Mouse (Mus musculus) kidney, adult 10 weeks (tissue): ENCODE measurements around the gene Plekha8. TPM values are rescaled to one million over a fixed set of nuclear protein-coding genes. Genes with fewer than 3 reads are reported as not detected.

Experiments
- polyA plus RNA-seq: library from polyadenylated mRNA; stranded (reverse); fragments of 350-450 nt; fragmentation: Illumina TruSeq; extraction: RNeasy Lipid Tissue Mini Kit (QIAGEN cat#74804); gene quantifications from one replicate; pipeline ENCODE4 v1.2.3, GENCODE M21; 2014; ENCODE audit warnings: low read depth, low replicate concordance

The Plekha8 gene
- 20.4 TPM for polyA plus RNA-seq

GRCm38 (mm10) chr6:54594469-54595329 is at the start of gene Plekha8:
TSS of gene Plekha8 (plus strand) at chr6:54595111.

GRCm38 (mm10) chr6:54565665-54566545 is 29.0 kb upstream of the Plekha8 start, which contains the start of gene Scrn1:
TSS of gene Scrn1 (minus strand) at chr6:54566489.

DNA sequence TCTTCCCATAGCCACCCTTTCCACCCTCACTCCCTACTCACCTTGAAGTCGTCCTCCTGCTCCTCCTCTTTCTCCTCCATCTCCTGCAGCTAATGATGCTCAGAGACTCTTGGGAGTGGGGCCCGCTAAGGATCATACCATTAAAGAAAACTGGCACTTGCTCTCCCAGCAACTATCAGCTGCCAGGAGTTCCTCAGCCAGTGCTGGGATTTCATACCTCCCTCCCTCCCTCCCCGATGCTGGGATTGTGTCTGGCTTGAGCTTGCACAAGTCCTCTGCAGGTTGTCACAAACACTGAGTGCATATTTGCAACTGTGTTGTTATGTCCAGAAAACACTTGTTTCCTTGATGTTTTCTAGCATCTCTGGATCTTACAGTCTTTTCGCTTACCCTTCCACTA is 2.3 kb downstream of the Plekha8 start, which contains the start of gene Fkbp14:
TSS of gene Fkbp14 (minus strand) at position 101 of the 400 bp plus-strand sequence.

DNA sequence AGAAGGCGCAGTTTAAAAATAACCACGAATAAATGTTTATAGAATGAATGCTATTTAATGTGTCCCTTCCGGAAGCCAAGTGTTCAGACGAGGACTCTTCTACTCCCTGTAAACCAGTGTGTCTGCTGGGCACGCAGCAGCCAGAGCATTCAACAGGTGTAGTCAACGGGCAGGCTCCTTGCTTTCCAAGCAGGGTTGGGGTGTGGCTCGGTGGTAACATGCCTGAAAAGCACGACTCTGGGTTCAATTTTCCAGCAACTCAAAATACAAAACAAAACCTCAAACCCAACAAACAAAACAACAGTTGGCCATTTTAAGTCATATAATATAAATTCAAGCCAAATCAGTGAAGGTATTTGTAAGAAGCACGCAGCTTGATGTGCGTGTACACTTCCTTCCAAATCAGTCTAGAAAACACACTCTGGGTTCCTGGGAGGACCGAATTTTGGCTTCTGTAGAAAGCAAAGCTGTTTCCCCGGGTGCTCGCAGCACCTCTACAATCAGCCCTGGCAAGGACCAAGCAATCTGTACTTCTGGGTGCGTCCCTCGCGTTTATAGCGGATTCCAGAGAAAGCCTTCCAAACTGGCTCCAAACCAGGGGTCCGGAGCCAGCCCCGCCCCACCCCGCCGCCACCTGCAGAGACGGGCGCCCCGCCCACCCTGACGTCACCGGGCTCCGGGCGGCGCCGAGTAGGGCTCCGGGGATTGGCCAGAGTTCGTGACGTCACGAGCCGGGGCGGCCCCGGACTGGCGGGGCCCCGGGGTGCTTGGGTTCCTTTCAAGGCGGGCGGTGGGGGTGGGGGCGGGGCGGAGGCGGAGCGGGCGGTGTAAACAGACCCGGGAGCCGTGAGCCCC is 86.2 kb downstream of the Plekha8 start, which contains the start of gene Mturn:
TSS of gene Mturn (plus strand) at position 734 of the 855 bp plus-strand sequence.

Other genes starting within 250 kb of the Plekha8 start
- gene Wipf3, start 165.5 kb upstream of the Plekha8 start, polyA plus RNA-seq = 1.6 TPM
- gene Scrn1, start 28.6 kb upstream of the Plekha8 start, polyA plus RNA-seq = 2.7 TPM
- 10.8 TPM for gene Fkbp14, start 2.2 kb downstream of the Plekha8 start, polyA plus RNA-seq
- gene Mturn, start 86.5 kb downstream of the Plekha8 start, polyA plus RNA-seq = 41.5 TPM
- gene Znrf2, start 221.8 kb downstream of the Plekha8 start, polyA plus RNA-seq = 130 TPM